ENCODE assay signal across 17 mouse cellular contexts in genomic region chr13:37442531-37442930, GRCm38 (mm10).
DNase-seq lines count a peak whose midpoint lies in the region; TF ChIP-seq lines count a peak whose summit lies in the region.
"Had no signal": no experiment of that assay in that cellular context is flagged by ENCODE, and none has a peak within 500 bp of the region (broad histone marks: within the 10 kb centered on the region; RNA-seq: fewer than 3 reads in every experiment).

No protein-coding gene starts in this region.

- no peak overlapping the region for H3K9ac ChIP-seq in heart, adult 2 months (ENCODE audit: low read depth, low read length)
- H3K9ac ChIP-seq: embryonic facial prominence, embryonic 13.5 days; forebrain, postnatal 0 days; limb, embryonic 15.5 days; liver, postnatal 0 days; neural tube, embryonic 12.5 days had no signal

- intact Hi-C loops in heart, adult 2 months (cut with DNase I): no loop called here

- no peak overlapping the region for H3K4me3 ChIP-seq in heart, adult 2 months
- no peak overlapping the region for H3K4me3 ChIP-seq in heart, embryonic 10.5 days
- no peak overlapping the region for H3K4me3 ChIP-seq in limb, embryonic 10.5 days
- H3K4me3 ChIP-seq: embryonic facial prominence, embryonic 13.5 days; limb, embryonic 15.5 days; midbrain, embryonic 10.5 days; neural tube, embryonic 12.5 days had no signal

- H3K4me1 ChIP-seq in heart, adult 2 months (ENCODE audit: control insufficient read depth, insufficient read depth, low read length): peaks cover 22% of the 10 kb centered on the region
- peaks cover 27% of the 10 kb centered on the region for H3K4me1 ChIP-seq in heart, embryonic 10.5 days
- peaks cover 25% of the 10 kb centered on the region for H3K4me1 ChIP-seq in limb, embryonic 10.5 days
- H3K4me1 ChIP-seq: neural tube, embryonic 12.5 days had no signal

- no peaks in the 10 kb centered on the region for H3K79me2 ChIP-seq in heart, adult 2 months (replicated peaks; ENCODE audit: control insufficient read depth, insufficient read depth, low read length)

- H3K9me3 ChIP-seq in heart, embryonic 10.5 days: no peaks in the 10 kb centered on the region
- H3K9me3 ChIP-seq in limb, embryonic 10.5 days (replicated peaks): no peaks in the 10 kb centered on the region
- H3K9me3 ChIP-seq: embryonic facial prominence, embryonic 13.5 days; limb, embryonic 15.5 days; midbrain, embryonic 10.5 days; neural tube, embryonic 12.5 days had no signal

- H3K27me3 ChIP-seq in heart, adult 2 months (ENCODE audit: control insufficient read depth, insufficient read depth, low read length): no peaks in the 10 kb centered on the region
- H3K27me3 ChIP-seq in heart, embryonic 10.5 days (ENCODE audit: insufficient read depth, poor library complexity, severe bottlenecking): peaks cover 5% of the 10 kb centered on the region
- peaks cover 28% of the 10 kb centered on the region for H3K27me3 ChIP-seq in limb, embryonic 10.5 days (ENCODE audit: low read depth, poor library complexity, severe bottlenecking)
- H3K27me3 ChIP-seq: limb, embryonic 15.5 days had no signal

- WGBS in heart, adult 2 months: 69% methylated on average over 7 of the region's 7 CpGs
- WGBS in heart, embryonic 10.5 days: 45% methylated on average over 7 of the region's 7 CpGs
- 34% methylated on average over 7 of the region's 7 CpGs for WGBS in limb, embryonic 10.5 days

- no peaks in the 10 kb centered on the region; the same call in 1 of the 2 replicates for H3K36me3 ChIP-seq in heart, adult 2 months (ENCODE audit: control insufficient read depth, insufficient read depth, low read length)
- H3K36me3 ChIP-seq in heart, embryonic 10.5 days: no peaks in the 10 kb centered on the region
- H3K36me3 ChIP-seq in limb, embryonic 10.5 days: no peaks in the 10 kb centered on the region
- H3K36me3 ChIP-seq: embryonic facial prominence, embryonic 13.5 days; limb, embryonic 15.5 days; midbrain, embryonic 10.5 days; neural tube, embryonic 12.5 days had no signal

- H3K27ac ChIP-seq in heart, adult 2 months: peak overlapping the region; percentile 64
- no peak overlapping the region for H3K27ac ChIP-seq in heart, embryonic 10.5 days
- H3K27ac ChIP-seq in limb, embryonic 10.5 days: peak overlapping the region; percentile 48; the same call in 1 of the 2 replicates
- H3K27ac ChIP-seq: embryonic facial prominence, embryonic 13.5 days; limb, embryonic 15.5 days; midbrain, embryonic 10.5 days; neural tube, embryonic 12.5 days had no signal

- TF ChIP-seq EP300 in heart, adult 2 months (IDR thresholded peaks at IDR 0.05; ENCODE audit: insufficient read depth, low read depth, low read length): no peak

- DNase-seq in heart, adult 2 months: no peak
- DNase-seq in heart, embryonic 10.5 days (ENCODE audit: low spot score): no peak
- DNase-seq in kidney, postnatal 4 days: peak; percentile 48 to 66
- no peak for DNase-seq in kidney, postnatal 14 days
- no peak for DNase-seq in limb, embryonic 10.5 days (ENCODE audit: low spot score)
- peak; percentile 43 for DNase-seq in lung, postnatal 25 days (ENCODE audit: low spot score)
- no peak for DNase-seq in gastrocnemius, adult 18-20 months (ENCODE audit: low spot score)
- DNase-seq: cerebellum, adult 9-10 months; forebrain, postnatal 0 days; gastrocnemius, postnatal 14 days; heart, postnatal 4 days; liver, postnatal 0 days; right cerebral cortex, postnatal 25 days had no signal

- no peak for TF ChIP-seq CTCF in heart, adult 2 months (IDR thresholded peaks at IDR 0.05)

- TF ChIP-seq POLR2A in heart, adult 2 months (IDR thresholded peaks at IDR 0.05; ENCODE audit: insufficient read depth, low read depth, low read length): no peak

Comparison
In these comparisons a context has a peak if more than half of its experiments do, and no peak if none do; other contexts are left out.
1. DNase-seq: peak in kidney, postnatal 4 days (2 of 2) and lung, postnatal 25 days (single experiment); none in heart, adult 2 months (0 of 2), heart, embryonic 10.5 days (single experiment), kidney, postnatal 14 days (single experiment), limb, embryonic 10.5 days (single experiment) and gastrocnemius, adult 18-20 months (single experiment).